Mouse (Mus musculus): ENCODE data around the gene Arfgef2.

DNA sequence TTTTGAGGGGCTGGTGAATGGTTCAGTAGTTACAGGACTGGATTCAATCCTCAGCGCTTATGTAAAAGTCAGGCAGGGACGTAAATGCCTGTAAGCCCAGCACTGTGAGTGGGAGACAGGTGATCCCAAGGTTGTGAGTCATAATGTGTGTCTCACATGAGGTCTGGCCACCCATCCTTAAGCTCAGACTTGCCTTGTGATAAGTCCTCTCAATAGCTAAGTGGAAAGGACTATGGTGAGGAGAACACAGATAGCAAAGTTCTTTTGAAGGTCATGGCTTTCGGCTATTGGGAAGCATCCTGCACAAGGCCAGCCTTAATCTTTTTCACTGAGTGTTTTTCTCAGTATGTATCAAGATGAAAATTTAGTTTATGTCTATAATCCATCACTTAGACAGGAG lies 104.3 kb downstream of the Arfgef2 start:
- no peak for TF ChIP-seq CTCF (IDR thresholded peaks at IDR 0.05; ENCODE audit: low read depth)
- TF ChIP-seq EP300 (IDR thresholded peaks at IDR 0.05; ENCODE audit: low read depth) = no peak
